Mouse (Mus musculus): ENCODE measurements around the gene Grb7.

Grb7 gene

GRCm38 (mm10) chr11:98445679-98446078 lies 515 bp upstream of the Grb7 start:
- DNase-seq (ENCODE audit: low spot score): no peak

GRCm38 (mm10) chr11:98446562-98447474 lies 624 bp downstream of the Grb7 start:
- DNase-seq (ENCODE audit: low spot score): no peak

GRCm38 (mm10) chr11:98447475-98447834 lies 1.3 kb downstream of the Grb7 start:
- DNase-seq (ENCODE audit: low spot score): no peak

- DNase-seq (ENCODE audit: low spot score): no peak
Observed at GRCm38 (mm10) chr11:98448191-98448790, 2.1 kb downstream of the Grb7 start.

GRCm38 (mm10) chr11:98449419-98449818 lies 3.2 kb downstream of the Grb7 start:
- no peak for DNase-seq (ENCODE audit: low spot score)

- no peak for DNase-seq (ENCODE audit: low spot score)
Observed at GRCm38 (mm10) chr11:98449921-98450771, 4.0 kb downstream of the Grb7 start.

GRCm38 (mm10) chr11:98455484-98455883 lies 9.3 kb downstream of the Grb7 start:
- DNase-seq (ENCODE audit: low spot score): no peak

- no peak for DNase-seq (ENCODE audit: low spot score)
Observed at GRCm38 (mm10) chr11:98456545-98456944, 10.4 kb downstream of the Grb7 start.

- DNase-seq (ENCODE audit: low spot score): no peak
Observed at GRCm38 (mm10) chr11:98456945-98457344, 10.8 kb downstream of the Grb7 start.

GRCm38 (mm10) chr11:98457367-98458120 lies 11.3 kb downstream of the Grb7 start:
- DNase-seq (ENCODE audit: low spot score): peak; percentile 84

- DNase-seq (ENCODE audit: low spot score): no peak
Observed at GRCm38 (mm10) chr11:98458121-98458990, 12.2 kb downstream of the Grb7 start.

GRCm38 (mm10) chr11:98459071-98459741 lies 13.0 kb downstream of the Grb7 start:
- DNase-seq (ENCODE audit: low spot score): no peak

GRCm38 (mm10) chr11:98459860-98460259 lies 13.7 kb downstream of the Grb7 start:
- no peak for DNase-seq (ENCODE audit: low spot score)

- no peak for DNase-seq (ENCODE audit: low spot score)
Observed at GRCm38 (mm10) chr11:98461109-98461720, 15.0 kb downstream of the Grb7 start.

GRCm38 (mm10) chr11:98462255-98462654 lies 16.1 kb downstream of the Grb7 start:
- DNase-seq (ENCODE audit: low spot score): no peak

GRCm38 (mm10) chr11:98463911-98464310 lies 17.7 kb downstream of the Grb7 start:
- DNase-seq (ENCODE audit: low spot score): no peak

GRCm38 (mm10) chr11:98464516-98464915 lies 18.3 kb downstream of the Grb7 start:
- no peak for DNase-seq (ENCODE audit: low spot score)

GRCm38 (mm10) chr11:98469761-98470714 lies 23.8 kb downstream of the Grb7 start:
- no peak for DNase-seq (ENCODE audit: low spot score)

GRCm38 (mm10) chr11:98470795-98471194 lies 24.6 kb downstream of the Grb7 start:
- no peak for DNase-seq (ENCODE audit: low spot score)
